Mouse (Mus musculus) adrenal gland, postnatal 14 days (tissue): ENCODE data around the gene Yipf1. TPM values are rescaled to one million over a fixed set of nuclear protein-coding genes. Genes with fewer than 3 reads are reported as not detected.

Experiments used
- DNase-seq: peaks from one replicate; pipeline ENCODE4 v3.0.0; 2021; ENCODE audit warnings: mixed read lengths
- total RNA-seq: library from RNA; stranded (reverse); gene quantifications from 2 replicates; pipeline ENCODE4 v1.2.3, GENCODE M21; 2021

Gene Yipf1
- total RNA-seq, 1 experiment from 2014 or later, result 68.3 TPM

- peak; percentile 91 for DNase-seq
Observed at GRCm38 (mm10) chr4:107367567-107368314, 53.6 kb downstream of the Yipf1 start, which contains the start of gene Ndc1. Ndc1 (plus strand) TSS chr4:107367784.

- DNase-seq, result no peak
Observed at GRCm38 (mm10) chr4:107372304-107372703, 58.1 kb downstream of the Yipf1 start.

DNA sequence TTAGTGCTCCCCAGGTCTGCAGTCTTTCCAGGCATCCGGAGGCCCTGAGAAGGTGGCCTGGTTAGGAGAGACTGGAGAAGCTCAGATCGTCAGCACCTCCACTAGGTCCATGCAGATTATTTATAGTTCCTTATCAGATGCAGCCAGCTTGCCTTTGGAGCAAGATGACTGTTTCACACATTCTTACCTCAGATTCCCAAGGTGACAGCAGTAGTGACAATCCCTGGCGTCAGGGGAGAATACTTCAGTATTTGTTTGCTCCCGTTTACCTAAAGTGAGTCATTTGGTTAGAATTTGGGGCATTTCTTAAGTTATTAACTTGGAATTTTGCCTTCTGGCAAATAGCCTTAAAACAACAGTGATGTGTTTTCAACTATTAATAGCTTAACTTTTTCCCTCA is 60.5 kb downstream of the Yipf1 start:
- DNase-seq, result no peak

- DNase-seq, result no peak
Observed at GRCm38 (mm10) chr4:107378954-107379353, 64.8 kb downstream of the Yipf1 start.

DNA sequence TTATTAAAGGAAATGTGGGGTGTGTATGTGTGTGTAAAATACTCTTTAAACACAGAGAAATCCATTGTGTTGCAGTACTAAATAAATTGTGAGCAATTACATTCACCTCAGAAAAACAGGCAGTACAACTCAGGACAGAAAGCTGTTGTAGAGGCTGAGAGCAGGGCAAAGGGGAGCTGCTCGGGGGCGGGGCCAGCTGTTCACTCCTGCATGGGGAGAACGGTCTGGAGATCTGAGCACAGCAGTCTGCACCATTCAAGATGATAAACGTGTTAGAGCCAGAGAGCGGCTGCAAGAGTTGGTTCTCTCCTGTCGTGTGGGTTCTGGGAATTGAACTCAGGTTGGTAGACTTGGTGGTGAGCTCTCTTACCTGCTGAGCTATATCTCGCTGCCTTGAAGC is 66.7 kb downstream of the Yipf1 start:
- DNase-seq, result peak; percentile 35

- peak; percentile 52 for DNase-seq
Observed at GRCm38 (mm10) chr4:107387038-107387437, 72.9 kb downstream of the Yipf1 start.

DNA sequence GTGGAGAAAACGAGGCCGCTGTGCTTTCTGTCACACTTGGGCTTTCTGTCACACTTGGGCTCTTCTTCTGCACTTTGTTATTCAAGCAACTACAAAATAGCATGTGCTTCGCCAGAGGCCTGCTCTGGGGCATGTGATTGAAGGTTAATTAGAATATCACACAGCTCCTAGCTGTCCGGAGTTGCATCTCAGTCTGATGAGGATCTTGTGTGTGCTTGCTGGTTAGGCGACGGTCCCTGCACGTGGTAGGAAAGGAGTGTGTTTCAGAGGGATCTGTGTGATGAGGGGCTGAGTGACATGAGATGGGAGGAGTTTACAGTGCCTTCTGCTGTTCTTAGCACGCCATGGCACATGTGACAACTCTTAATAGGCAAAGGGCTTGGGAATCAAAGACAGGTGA is 73.3 kb downstream of the Yipf1 start:
- no peak for DNase-seq

- DNase-seq, result no peak
Observed at GRCm38 (mm10) chr4:107388291-107388690, 74.1 kb downstream of the Yipf1 start.

- DNase-seq, result no peak
Observed at GRCm38 (mm10) chr4:107389345-107389744, 75.2 kb downstream of the Yipf1 start.

GRCm38 (mm10) chr4:107393771-107394170 is 79.6 kb downstream of the Yipf1 start:
- no peak for DNase-seq

Other genes starting within 250 kb of the Yipf1 start
- gene Mrpl37, start 247.5 kb upstream of the Yipf1 start, total RNA-seq, result 98.8 and 100 TPM in 2 replicates
- gene Cyb5rl, start 247.4 kb upstream of the Yipf1 start, total RNA-seq, result 17.0 and 20.1 TPM in 2 replicates
- gene Cdcp2, start 217.5 kb upstream of the Yipf1 start, total RNA-seq, result not detected in 2 replicates
- gene Tmem59, start 136.0 kb upstream of the Yipf1 start, total RNA-seq, result 261 and 291 TPM in 2 replicates
- gene Tceanc2, start 135.2 kb upstream of the Yipf1 start, total RNA-seq, result 27.9 and 31.3 TPM in 2 replicates
- gene Ldlrad1, start 105.2 kb upstream of the Yipf1 start, total RNA-seq, result not detected in 2 replicates
- 28.2 and 32.3 TPM in 2 replicates for gene Lrrc42, start 60.8 kb upstream of the Yipf1 start, total RNA-seq
- 22.4 and 22.6 TPM in 2 replicates for gene Hspb11, start 60.8 kb upstream of the Yipf1 start, total RNA-seq
- gene Dio1, start 7.2 kb upstream of the Yipf1 start, total RNA-seq, result 0.49 and 12.0 TPM in 2 replicates
- gene Ndc1, start 53.4 kb downstream of the Yipf1 start, total RNA-seq, result 15.1 and 15.9 TPM in 2 replicates
- gene Glis1, start 120.2 kb downstream of the Yipf1 start, total RNA-seq, result 0.30 and 1.2 TPM in 2 replicates